Mouse (Mus musculus) spleen, postnatal 4 days (tissue): Measurements from ENCODE around the gene Mrpl32.

Experiments
- DNase-seq, 2 experiments: peaks; one replicate each; pipeline ENCODE4 v3.0.0; 2022; ENCODE audit warnings: low spot score in 2 of 2

The Mrpl32 gene

GRCm38 (mm10) chr13:14612926-14613529 is at the start of gene Mrpl32, which contains the start of gene Psma2:
Mrpl32 (minus strand) TSS chr13:14613165.
Psma2 (plus strand) TSS chr13:14613240.
- DNase-seq: peak; percentile 97 to 98

GRCm38 (mm10) chr13:14649301-14649700 is 36.3 kb upstream of the Mrpl32 start:
- no peak for DNase-seq

- no peak for DNase-seq
Observed at GRCm38 (mm10) chr13:14639998-14640397, 27.0 kb upstream of the Mrpl32 start.

- DNase-seq: peak; percentile 85 to 90
Observed at GRCm38 (mm10) chr13:14629726-14630641, 17.0 kb upstream of the Mrpl32 start, which contains the start of gene AW209491. AW209491 (plus strand) TSS chr13:14630154.

GRCm38 (mm10) chr13:14618724-14619123 is 5.8 kb upstream of the Mrpl32 start:
- peak; percentile 67 to 89 for DNase-seq

GRCm38 (mm10) chr13:14613553-14613952 is 588 bp upstream of the Mrpl32 start:
- DNase-seq: no peak

GRCm38 (mm10) chr13:14612463-14612862 is 502 bp downstream of the Mrpl32 start:
- DNase-seq: no peak

- DNase-seq: no peak
Observed at GRCm38 (mm10) chr13:14607616-14608015, 5.3 kb downstream of the Mrpl32 start.

- no peak for DNase-seq
Observed at GRCm38 (mm10) chr13:14602744-14603143, 10.2 kb downstream of the Mrpl32 start.

- no peak for DNase-seq
Observed at GRCm38 (mm10) chr13:14580392-14580791, 32.6 kb downstream of the Mrpl32 start.

GRCm38 (mm10) chr13:14574128-14574527 is 38.8 kb downstream of the Mrpl32 start:
- no peak for DNase-seq

GRCm38 (mm10) chr13:14561336-14561735 is 51.6 kb downstream of the Mrpl32 start:
- DNase-seq: no peak
